Mouse (Mus musculus): ENCODE data around the gene Pxdc1. TPM values are rescaled to one million over a fixed set of nuclear protein-coding genes. Genes with fewer than 3 reads are reported as not detected.

Pxdc1 gene
- polyA plus RNA-seq (2012): not detected in 2 replicates

DNA sequence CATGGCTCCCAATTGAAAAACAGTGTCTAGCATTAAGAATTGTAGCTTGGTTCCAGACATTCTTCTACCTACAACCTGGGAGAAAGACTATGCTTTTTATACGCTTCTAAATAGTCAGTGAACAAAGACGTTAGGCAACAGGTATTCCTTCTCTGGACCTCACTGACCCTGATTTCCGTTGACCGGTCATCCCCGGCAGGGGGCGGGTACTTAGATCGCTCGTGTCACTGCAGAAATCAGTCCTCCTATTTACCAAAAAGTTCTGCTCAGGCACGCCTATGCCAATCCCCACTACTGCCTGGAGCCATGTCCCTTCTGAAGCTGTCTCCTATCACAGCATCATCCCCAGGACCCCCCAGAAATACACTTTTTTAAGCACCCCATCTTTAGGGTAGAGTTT is at the start of gene Pxdc1:
Pxdc1 (minus strand) TSS at position 96 of the 400 bp plus-strand sequence.
- no peak for TF ChIP-seq GATA1 (IDR thresholded peaks at IDR 0.05; ENCODE audit: low read length)

DNA sequence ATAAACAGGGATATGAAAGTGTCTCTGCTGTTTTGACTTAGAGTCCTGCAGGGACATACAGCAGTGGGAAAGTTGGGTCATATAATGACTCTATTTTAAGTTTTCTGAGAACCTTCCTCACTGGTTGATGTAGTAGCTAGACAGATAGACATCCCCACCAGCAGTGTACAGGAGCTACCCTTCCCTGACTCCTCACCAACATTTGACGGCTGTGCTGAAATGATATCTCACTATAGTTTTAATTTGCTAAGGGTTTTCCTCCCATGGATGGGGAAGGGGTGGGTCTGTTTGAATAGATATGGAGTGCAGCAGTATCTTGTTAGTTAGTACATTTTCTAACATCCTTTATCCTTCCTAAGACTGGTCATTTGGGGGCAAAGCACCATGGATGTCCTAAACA is 47.3 kb upstream of the Pxdc1 start:
- TF ChIP-seq GATA1 (IDR thresholded peaks at IDR 0.05; ENCODE audit: low read length): no peak

- no peak for TF ChIP-seq GATA1 (IDR thresholded peaks at IDR 0.05; ENCODE audit: low read length)
Observed at GRCm38 (mm10) chr13:34700091-34700490, 46.8 kb upstream of the Pxdc1 start.

DNA sequence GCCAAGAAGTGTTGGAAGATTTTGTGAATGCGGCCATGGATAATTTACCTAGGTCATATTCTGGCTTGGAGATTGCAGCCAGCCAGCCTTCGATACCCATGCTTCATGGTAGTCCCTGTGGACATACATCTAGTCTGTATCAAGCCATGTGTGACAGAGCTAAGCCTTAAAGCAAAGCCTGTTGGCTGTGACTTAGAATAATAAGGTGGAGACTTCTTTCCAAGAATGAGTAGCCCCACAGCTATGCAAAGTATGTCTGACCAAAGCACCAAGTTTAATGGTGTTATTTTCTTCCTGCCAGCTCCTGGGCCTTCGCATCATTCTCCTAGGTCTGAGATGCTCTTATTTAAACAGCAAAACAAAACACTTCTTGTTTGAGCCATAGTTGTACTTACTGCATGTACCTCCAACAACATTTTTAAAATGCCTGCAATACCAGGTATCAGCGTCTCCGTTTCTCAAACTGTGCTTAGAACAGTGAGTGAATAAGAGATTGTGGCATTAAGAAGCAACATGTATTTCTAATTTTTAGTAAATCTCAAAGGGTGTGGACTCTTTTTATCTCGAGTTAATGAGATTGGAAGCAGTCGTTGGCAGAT is 43.5 kb upstream of the Pxdc1 start:
- TF ChIP-seq GATA1 (IDR thresholded peaks at IDR 0.05; ENCODE audit: low read length): no peak

- no peak for TF ChIP-seq GATA1 (IDR thresholded peaks at IDR 0.05; ENCODE audit: low read length)
Observed at GRCm38 (mm10) chr13:34693111-34693510, 39.8 kb upstream of the Pxdc1 start.

DNA sequence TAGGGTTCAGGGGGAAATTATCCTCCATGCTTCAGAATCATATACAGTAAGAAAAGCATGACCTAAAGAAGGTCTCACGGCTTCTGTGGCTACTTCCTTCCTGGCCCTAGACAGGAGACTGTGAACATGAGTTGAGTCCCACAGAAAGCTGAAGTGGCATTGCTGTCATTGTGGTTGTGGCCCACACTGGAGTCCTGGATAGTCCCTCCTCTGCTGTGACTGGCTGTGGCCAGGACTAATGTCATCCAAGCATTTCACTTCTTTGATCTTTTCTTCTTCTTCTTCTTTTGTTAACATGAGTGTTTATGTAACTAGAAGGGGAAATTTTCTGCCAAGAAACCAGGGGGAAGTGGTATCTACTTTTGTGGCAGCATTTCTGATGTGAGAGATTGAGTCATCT is 37.8 kb upstream of the Pxdc1 start:
- TF ChIP-seq GATA1 (IDR thresholded peaks at IDR 0.05; ENCODE audit: low read length): no peak

GRCm38 (mm10) chr13:34685008-34685765 is 31.9 kb upstream of the Pxdc1 start:
- no peak for TF ChIP-seq GATA1 (IDR thresholded peaks at IDR 0.05; ENCODE audit: low read length)

DNA sequence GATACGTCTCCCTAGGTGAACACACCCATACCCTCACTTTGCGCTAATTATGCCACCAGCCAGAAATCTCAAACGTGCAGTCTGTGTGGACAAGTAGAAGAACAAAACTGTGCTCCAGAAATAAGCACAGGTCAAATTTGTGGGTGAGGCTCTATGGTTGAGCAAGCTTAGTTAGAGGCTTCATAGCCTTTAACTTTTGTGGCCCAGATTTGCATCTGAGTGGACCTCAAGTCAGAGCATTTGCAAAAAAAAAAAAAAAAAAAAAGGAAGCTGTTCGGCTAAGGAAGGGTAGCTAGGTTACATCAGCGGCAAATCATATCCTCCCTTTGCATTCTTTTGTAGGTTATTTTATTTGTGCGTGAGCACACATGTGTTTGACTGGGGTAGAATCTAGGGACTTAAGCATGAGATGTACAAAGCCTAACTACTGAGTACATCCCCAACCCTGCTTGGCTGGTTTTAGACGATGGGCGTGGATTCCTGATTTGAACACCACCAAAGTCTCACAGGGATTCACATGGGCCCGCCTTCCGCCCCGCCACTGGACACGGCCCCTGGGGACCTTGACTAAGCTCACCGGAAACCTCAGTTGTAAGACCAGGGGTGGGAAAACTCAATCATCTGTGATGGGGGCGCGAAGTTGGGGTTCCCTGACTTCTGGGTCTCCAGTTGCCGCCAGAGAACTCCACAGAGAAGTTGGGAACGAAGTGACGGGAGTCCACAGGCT is 30.6 kb upstream of the Pxdc1 start:
- TF ChIP-seq GATA1 (IDR thresholded peaks at IDR 0.05; ENCODE audit: low read length): no peak

DNA sequence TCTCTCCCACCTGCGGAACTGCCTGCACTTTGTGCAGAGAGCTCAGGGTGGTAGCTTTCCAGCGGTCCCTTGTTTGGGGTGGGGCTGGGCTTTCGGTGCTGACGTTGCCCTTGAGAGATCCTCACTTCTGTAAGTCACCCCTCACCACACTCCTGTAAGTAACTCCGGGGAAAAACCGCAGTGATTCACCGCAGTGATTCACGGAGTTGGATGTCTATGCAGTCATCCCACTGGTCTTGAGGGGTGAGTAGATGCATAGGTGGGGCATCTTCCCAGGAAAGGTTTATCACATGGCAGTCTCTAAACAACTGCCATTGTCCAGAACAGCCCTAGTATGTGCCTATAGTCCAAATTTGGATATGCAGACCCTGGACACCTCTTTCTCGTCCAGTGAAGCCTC is 30.0 kb upstream of the Pxdc1 start:
- no peak for TF ChIP-seq GATA1 (IDR thresholded peaks at IDR 0.05; ENCODE audit: low read length)

- no peak for TF ChIP-seq GATA1 (IDR thresholded peaks at IDR 0.05; ENCODE audit: low read length)
Observed at GRCm38 (mm10) chr13:34676507-34676906, 23.2 kb upstream of the Pxdc1 start.

DNA sequence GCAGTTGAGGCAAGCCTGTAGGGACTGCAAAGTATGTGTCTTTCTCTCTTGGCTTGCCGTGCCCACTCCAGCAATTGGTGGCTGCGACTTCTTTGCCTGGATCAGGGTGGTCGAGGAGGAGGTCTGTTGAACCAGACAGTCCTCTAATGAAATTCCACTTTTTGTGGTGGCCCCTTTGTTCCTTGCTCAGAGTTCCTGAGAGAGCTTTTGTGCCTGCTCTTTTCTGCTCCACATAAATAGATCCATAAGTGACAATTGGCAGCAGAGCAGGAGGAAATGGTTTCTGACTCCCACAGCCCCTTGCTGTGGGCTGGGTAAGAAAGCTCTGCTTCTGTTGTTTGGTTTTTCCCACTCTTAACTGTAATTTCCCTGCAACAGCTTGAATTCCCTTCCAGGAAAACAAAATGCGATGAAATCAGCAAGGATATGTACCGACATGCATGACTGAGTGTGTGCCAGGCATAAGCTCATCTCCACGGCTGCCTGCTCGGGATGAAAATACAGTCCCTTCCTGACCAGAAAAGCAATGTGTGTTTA is 22.6 kb upstream of the Pxdc1 start:
- no peak for TF ChIP-seq GATA1 (IDR thresholded peaks at IDR 0.05; ENCODE audit: low read length)

DNA sequence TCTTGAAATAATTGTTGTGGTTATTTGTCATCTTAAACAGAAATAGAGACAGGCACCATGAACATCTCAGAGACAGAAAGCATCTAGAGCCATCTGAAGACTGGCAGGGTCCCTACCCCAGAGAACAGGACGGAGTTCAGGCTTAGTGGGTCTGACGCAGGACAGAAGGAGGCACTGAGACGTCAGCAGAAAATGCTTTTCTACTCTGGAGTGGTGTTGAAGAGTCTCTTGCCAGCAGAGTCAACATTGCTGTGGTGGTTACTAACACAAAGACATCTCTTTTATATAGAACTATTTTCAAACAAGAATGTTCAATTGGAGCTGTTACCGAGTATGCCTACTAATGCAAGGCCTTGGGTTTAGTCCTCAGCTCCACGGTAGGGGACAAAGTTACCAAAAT is 20.1 kb upstream of the Pxdc1 start:
- TF ChIP-seq GATA1 (IDR thresholded peaks at IDR 0.05; ENCODE audit: low read length): no peak

GRCm38 (mm10) chr13:34669919-34670865 is 16.9 kb upstream of the Pxdc1 start:
- no peak for TF ChIP-seq GATA1 (IDR thresholded peaks at IDR 0.05; ENCODE audit: low read length)

DNA sequence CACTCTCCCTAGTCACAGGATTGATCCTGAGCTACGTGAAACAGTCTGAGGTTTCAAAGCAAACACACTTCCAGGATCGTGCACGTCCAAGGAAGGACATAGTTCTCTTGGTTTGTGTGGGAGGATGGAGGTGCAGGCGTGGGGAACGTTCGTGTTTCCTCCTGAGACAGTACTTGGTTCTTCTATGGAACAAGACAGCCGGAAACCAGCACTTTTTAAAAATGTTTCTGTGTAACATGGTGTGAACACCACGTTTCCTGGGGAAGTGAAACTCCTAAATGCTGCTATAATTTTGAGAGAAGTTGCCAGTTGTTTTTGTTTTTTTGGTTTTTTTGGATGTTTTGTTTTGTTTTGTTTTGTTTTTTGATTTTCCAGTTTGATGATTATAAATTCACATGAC is 13.9 kb upstream of the Pxdc1 start:
- no peak for TF ChIP-seq GATA1 (IDR thresholded peaks at IDR 0.05; ENCODE audit: low read length)

DNA sequence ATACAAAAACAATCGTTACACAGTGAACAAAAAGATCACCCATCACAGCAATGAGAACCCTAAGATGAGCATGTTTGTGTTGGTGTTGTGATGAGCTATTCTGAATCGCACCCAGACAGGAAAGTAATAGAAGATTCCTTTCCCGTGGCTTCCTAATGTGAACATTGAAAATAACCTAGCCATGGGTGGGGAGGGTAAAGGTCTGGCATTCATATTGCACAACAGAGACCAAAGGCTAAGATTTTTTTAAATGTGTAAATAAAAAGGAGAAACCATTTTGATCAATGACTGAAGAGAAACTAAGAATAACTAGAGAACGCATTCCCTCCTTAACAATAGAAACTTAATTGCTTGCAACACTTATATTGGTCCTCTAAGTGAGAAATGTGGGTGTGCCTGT is 11.8 kb upstream of the Pxdc1 start:
- TF ChIP-seq GATA1 (IDR thresholded peaks at IDR 0.05; ENCODE audit: low read length): no peak
